Mouse (Mus musculus) ES-Bruce4 (cell line): ENCODE data around the gene Lypd4. TPM values are rescaled to one million over a fixed set of nuclear protein-coding genes. Genes with fewer than 3 reads are reported as not detected.

Source experiments
- H3K27ac ChIP-seq: 2 replicates; pipeline ENCODE4 v1.5.1; 2012; ENCODE audit warnings: low read length, inconsistent platforms; ENCODE audit not compliant: insufficient read depth
- H3K27me3 ChIP-seq: 2 replicates; pipeline ENCODE4 v1.6.1; 2012; ENCODE audit warnings: mild to moderate bottlenecking, low read length, inconsistent platforms; ENCODE audit not compliant: control insufficient read depth, poor library complexity, insufficient read depth, severe bottlenecking
- H3K36me3 ChIP-seq: 2 replicates; pipeline ENCODE4 v1.6.1; 2012; ENCODE audit warnings: inconsistent platforms, mild to moderate bottlenecking, low read length, moderate library complexity; ENCODE audit not compliant: control insufficient read depth, poor library complexity, insufficient read depth, severe bottlenecking
- H3K4me1 ChIP-seq: one replicate; pipeline ENCODE4 v1.8.1; 2011; ENCODE audit warnings: low read length; ENCODE audit not compliant: control insufficient read depth, insufficient read depth
- H3K4me3 ChIP-seq: 2 replicates; pipeline ENCODE4 v1.5.1; 2011; ENCODE audit warnings: low read depth, mild to moderate bottlenecking, low read length
- H3K9ac ChIP-seq: 2 replicates; pipeline ENCODE4 v1.6.1; 2012; ENCODE audit warnings: low read depth, mild to moderate bottlenecking, inconsistent platforms; ENCODE audit not compliant: poor library complexity, severe bottlenecking
- H3K9me3 ChIP-seq: replicated peaks from 2 replicates; pipeline ENCODE4 v1.6.1; 2012; ENCODE audit warnings: mild to moderate bottlenecking, low read length, inconsistent platforms; ENCODE audit not compliant: control insufficient read depth, poor library complexity, insufficient read depth, severe bottlenecking
- CTCF ChIP-seq: IDR thresholded peaks from one replicate; pipeline ENCODE4 v1.8.1; 2011; ENCODE audit warnings: low read depth, low read length
- EP300 ChIP-seq: IDR thresholded peaks from 2 replicates; pipeline ENCODE4 v1.6.1; 2011; ENCODE audit warnings: low read depth, low read length; ENCODE audit not compliant: insufficient read depth
- POLR2A ChIP-seq: IDR thresholded peaks from one replicate; pipeline ENCODE4 v1.8.1; 2011; ENCODE audit warnings: low read length; ENCODE audit not compliant: insufficient read depth
- polyA plus RNA-seq: library from polyadenylated mRNA; stranded (reverse); fragments of >200 nt; gene quantifications from 2 replicates; pipeline ENCODE4 v1.2.4, GENCODE M21; 2011; ENCODE audit warnings: low read depth; ENCODE audit not compliant: missing spikeins, insufficient read depth, insufficient read length

Lypd4 gene
- not detected in 2 replicates for polyA plus RNA-seq

DNA sequence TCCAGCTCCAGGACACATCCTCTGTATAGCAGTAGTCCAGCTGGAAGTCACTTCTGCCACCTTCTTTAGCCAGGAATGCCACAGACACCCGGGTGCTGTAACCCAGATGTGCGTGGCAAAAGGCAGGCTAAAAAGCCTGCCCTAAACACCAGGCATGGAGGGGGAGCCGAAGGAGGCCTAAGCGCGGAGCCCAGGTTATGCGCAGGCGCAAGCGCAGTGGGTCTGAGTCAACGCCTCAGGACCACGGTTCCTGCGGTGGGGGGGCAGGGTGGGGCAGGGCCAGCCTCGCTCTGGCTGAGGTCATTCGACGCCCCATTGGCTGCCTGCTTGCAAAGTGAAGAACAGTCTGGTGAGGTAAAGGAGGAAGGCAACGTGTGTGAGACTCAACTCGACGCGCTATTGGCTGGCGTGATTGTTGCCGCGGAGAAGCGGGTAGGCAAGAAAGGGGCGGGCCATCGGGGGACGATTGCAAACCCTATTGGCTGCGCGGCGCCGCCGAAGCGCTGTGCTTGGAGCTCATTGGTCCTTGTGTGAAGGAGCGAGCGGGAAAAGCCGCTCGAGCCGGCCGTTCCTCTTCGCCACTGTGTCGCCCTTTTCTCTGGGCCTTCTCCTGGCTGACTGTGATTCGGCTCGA, at the start of gene Lypd4, which contains the start of gene Dmrtc2:
Lypd4 (minus strand) TSS at position 410 of the 634 bp plus-strand sequence.
Dmrtc2 (plus strand) TSS at position 526 of the 634 bp plus-strand sequence.
- H3K4me1 ChIP-seq, result no peaks in the 10 kb centered on the region
- no peaks in the 10 kb centered on the region for H3K36me3 ChIP-seq
- no peak for TF ChIP-seq POLR2A
- no peaks in the 10 kb centered on the region for H3K9me3 ChIP-seq
- no peak within 1 kb of the TSS for H3K27ac ChIP-seq
- peak within 1 kb of the TSS; percentile 21; the same call in 1 of the 2 replicates for H3K4me3 ChIP-seq
- no peaks in the 10 kb centered on the region for H3K27me3 ChIP-seq
- H3K9ac ChIP-seq, result peak within 1 kb of the TSS; percentile 24; the same call in 1 of the 2 replicates

DNA sequence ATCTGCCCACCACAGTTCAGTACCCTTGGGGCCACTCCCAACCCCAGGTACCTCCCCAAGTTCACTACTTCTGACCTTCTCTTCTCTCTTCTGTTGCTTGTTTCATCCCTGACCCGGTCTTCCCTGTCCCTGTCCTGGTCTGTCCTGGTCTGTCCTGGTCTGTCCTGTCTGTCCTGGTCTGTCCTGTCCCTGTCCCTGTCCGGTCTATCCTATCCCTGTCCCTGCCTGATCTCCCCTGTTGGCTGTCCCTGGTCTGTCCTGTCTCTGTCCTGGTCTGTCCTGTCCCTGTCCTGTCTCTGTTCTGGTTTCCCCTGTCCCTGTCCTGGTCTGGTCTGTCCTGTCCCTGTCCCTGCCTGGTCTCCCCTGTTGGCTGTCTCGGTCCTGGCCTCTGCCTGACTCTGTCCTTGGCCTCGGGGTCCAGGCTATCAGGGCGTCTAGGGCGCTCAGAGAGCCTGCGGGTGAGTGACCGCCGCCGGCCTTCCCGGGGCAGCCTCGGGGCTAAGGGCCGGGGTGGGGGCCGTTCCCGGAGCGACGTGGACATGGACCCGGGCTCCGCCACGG, 49.1 kb upstream of the Lypd4 start:
- no peaks in the 10 kb centered on the region for H3K4me1 ChIP-seq
- TF ChIP-seq POLR2A (no peak), EP300 (no peak), CTCF (no peak)
- H3K9me3 ChIP-seq, result no peaks in the 10 kb centered on the region
- H3K9ac ChIP-seq, result no peak overlapping the region
- H3K36me3 ChIP-seq, result peaks cover 22% of the 10 kb centered on the region
- no peak overlapping the region for H3K27ac ChIP-seq
- H3K27me3 ChIP-seq, result no peaks in the 10 kb centered on the region
- H3K4me3 ChIP-seq, result no peak overlapping the region

DNA sequence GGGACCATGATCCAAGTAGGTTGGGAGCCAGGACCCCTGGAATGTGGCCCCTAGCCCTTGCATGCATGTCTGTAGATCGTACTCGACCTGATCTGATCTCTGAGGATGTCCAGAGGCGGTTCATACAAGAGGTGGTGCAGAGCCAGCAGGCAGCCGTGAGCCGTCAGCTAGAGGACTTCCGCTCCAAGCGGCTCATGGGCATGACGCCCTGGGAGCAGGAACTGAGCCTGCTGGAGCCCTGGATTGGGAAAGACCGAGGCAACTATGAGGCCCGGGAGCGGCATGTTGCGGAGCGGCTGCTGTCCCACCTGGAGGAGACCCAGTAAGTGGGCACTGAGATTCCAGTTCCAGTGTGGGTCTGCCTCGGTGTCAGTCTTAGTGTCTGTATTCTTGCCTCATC, 42.7 kb upstream of the Lypd4 start:
- Histone ChIP-seq H3K9me3 (no peaks in the 10 kb centered on the region), H3K4me1 (peaks cover 4% of the 10 kb centered on the region), H3K9ac (no peak overlapping the region), H3K27ac (no peak overlapping the region), H3K4me3 (no peak overlapping the region), H3K36me3 (peaks cover 32% of the 10 kb centered on the region), H3K27me3 (no peaks in the 10 kb centered on the region)
- TF ChIP-seq POLR2A (no peak), EP300 (no peak), CTCF (no peak)

DNA sequence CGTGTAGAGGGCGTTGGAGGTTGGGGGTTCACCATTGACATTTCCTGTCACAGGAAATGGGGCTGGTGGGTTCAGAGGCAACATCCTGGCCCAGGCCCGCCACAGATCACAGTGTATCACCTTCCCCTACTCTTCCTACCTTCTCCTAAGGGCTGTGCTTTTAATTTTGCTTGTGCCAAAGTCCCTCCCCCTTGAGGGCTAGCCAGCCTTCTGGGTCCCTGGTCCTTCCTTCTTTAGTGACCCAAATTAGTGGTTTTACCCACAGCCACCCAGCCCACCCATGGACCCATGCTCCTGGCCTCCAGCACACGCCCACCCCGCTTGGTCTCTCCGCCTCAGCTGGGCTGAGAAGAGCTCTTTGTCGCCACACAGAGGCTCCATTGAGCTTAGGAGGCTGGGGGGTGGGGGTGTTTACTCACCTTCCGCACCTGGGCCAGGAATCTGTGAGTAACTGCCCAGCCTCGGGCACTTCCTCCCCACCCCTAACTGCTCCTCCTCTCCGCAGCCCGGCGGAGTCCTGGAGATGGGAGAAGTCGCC, 37.5 kb upstream of the Lypd4 start:
- peak overlapping the region; percentile 70 for H3K4me3 ChIP-seq
- peak overlapping the region; percentile 49 for H3K9ac ChIP-seq
- peaks cover 7% of the 10 kb centered on the region for H3K4me1 ChIP-seq
- H3K27ac ChIP-seq, result peak overlapping the region; percentile 84
- no peaks in the 10 kb centered on the region for H3K27me3 ChIP-seq
- peaks cover 15% of the 10 kb centered on the region; the same call in 1 of the 2 replicates for H3K36me3 ChIP-seq
- no peaks in the 10 kb centered on the region for H3K9me3 ChIP-seq
- TF ChIP-seq POLR2A (peak; percentile 19), CTCF (peak; percentile 33), EP300 (peak; percentile 93)

DNA sequence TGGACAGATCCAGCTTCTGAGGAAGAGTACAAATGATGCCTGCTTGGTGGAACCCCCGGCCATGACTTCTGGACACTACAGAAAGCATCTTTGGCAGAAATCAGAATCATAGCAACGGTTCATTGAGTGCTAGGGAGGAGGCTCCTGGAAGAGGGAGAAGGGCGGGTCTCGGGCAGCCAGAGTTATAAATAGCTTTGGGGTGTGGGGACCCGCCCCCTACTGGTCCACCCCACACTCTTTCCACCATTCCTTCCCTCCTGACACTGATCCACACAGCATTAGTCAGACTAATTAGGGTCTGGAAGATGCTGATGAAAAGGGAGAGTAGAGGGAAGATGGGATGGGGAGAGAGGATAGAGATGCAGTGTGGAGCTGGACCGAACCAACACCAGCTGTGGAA, 36.8 kb upstream of the Lypd4 start:
- Histone ChIP-seq H3K4me3 (peak overlapping the region; percentile 34), H3K27ac (peak overlapping the region; percentile 82), H3K9me3 (no peaks in the 10 kb centered on the region), H3K4me1 (peaks cover 7% of the 10 kb centered on the region), H3K27me3 (no peaks in the 10 kb centered on the region), H3K9ac (no peak overlapping the region), H3K36me3 (peaks cover 10% of the 10 kb centered on the region; the same call in 1 of the 2 replicates)
- TF ChIP-seq POLR2A (no peak), CTCF (no peak), EP300 (no peak)

DNA sequence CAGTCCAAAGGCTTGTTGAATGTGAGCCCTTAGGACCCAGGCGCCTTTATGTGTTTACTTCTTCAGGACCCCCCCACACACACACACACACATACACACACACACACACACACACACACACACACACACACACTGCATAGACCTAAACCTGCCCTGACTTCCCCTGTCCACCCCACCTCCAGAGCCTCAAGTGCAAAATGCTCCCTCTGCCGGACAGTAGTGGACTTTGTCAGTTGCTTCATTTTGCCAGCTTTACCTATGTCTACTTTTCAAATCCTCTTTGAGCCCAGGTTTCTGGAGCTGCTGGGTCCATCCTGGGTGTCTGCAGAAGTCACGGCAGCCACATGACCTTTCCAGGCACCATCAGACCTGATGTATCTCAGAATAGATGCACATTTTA, 35.2 kb upstream of the Lypd4 start:
- TF ChIP-seq CTCF (peak; percentile 68), EP300 (no peak), POLR2A (no peak)
- peak overlapping the region; percentile 33; the same call in 1 of the 2 replicates for H3K4me3 ChIP-seq
- peak overlapping the region; percentile 65; the same call in 1 of the 2 replicates for H3K9ac ChIP-seq
- H3K27ac ChIP-seq, result no peak overlapping the region
- peaks cover 10% of the 10 kb centered on the region; the same call in 1 of the 2 replicates for H3K36me3 ChIP-seq
- H3K27me3 ChIP-seq, result no peaks in the 10 kb centered on the region
- peaks cover 7% of the 10 kb centered on the region for H3K4me1 ChIP-seq
- no peaks in the 10 kb centered on the region for H3K9me3 ChIP-seq
